Mouse (Mus musculus): Measurements from ENCODE around the gene P2rx6.

The P2rx6 gene

GRCm38 (mm10) chr16:17626269-17626555 lies 64.5 kb downstream of the P2rx6 start:
- DNase-seq (ENCODE audit: low read depth, low spot score), result no peak

Data from retina, adult 2 months (tissue).